Mouse (Mus musculus) liver, embryonic 15.5 days (tissue): ENCODE data around the gene Clstn2. TPM values are rescaled to one million over a fixed set of nuclear protein-coding genes. Genes with fewer than 3 reads are reported as not detected.

Experiments used
- ATAC-seq: fragments of 200-750 bp; cut with Nextera tagmentation; 2 replicates; pipeline ENCODE4 v1.8.0; 2017; ENCODE audit warnings: moderate number of reproducible peaks, mild to moderate bottlenecking, moderate library complexity; ENCODE audit not compliant: insufficient read depth
- H3K27ac ChIP-seq: fragments of 300-500 bp; sonication (generic); replicated peaks from 2 replicates; pipeline ENCODE4 v1.5.1; 2015; ENCODE audit warnings: mild to moderate bottlenecking, inconsistent platforms
- H3K27me3 ChIP-seq: fragments of 300-500 bp; sonication (generic); 2 replicates; pipeline ENCODE4 v1.6.1; 2015; ENCODE audit warnings: mild to moderate bottlenecking, inconsistent platforms
- H3K36me3 ChIP-seq: fragments of 300-500 bp; sonication (generic); replicated peaks from 2 replicates; pipeline ENCODE4 v1.6.1; 2015; ENCODE audit warnings: moderate library complexity, mild to moderate bottlenecking, inconsistent platforms
- H3K4me1 ChIP-seq: fragments of 300-500 bp; sonication (generic); replicated peaks from 2 replicates; pipeline ENCODE4 v1.6.1; 2015; ENCODE audit warnings: inconsistent platforms
- H3K4me2 ChIP-seq: fragments of 300-500 bp; sonication (generic); 2 replicates; pipeline ENCODE4 v1.6.1; 2015; ENCODE audit warnings: moderate library complexity, mild to moderate bottlenecking, inconsistent platforms
- H3K4me3 ChIP-seq: fragments of 300-500 bp; sonication (generic); replicated peaks from 2 replicates; pipeline ENCODE4 v1.5.1; 2015; ENCODE audit warnings: mild to moderate bottlenecking, inconsistent platforms
- H3K9ac ChIP-seq: fragments of 300-500 bp; sonication (generic); 2 replicates; pipeline ENCODE4 v1.6.1; 2015; ENCODE audit warnings: moderate library complexity, mild to moderate bottlenecking, inconsistent platforms
- H3K9me3 ChIP-seq: fragments of 300-500 bp; sonication (generic); replicated peaks from 2 replicates; pipeline ENCODE4 v1.6.1; 2016; ENCODE audit warnings: inconsistent platforms
- WGBS: fragments of 180-500 bp; shearing (Covaris S2); methylation state at CpG from one replicate; pipeline ENCODE4 v1.1.7; 2015; ENCODE audit warnings: mixed read lengths; ENCODE audit not compliant: insufficient replicate concordance; 5-methylcytosine and 5-hydroxymethylcytosine counted together
- polyA plus RNA-seq: library from polyadenylated mRNA; unstranded; fragments of >200 nt; fragmentation: Nextera tagmentation; extraction: Ambion mirVana; gene quantifications from 2 replicates; pipeline ENCODE4 v1.2.1, GENCODE M21; 2015

The Clstn2 gene
- polyA plus RNA-seq, 1 experiment from 2014 or later, result 0.06 TPM

DNA sequence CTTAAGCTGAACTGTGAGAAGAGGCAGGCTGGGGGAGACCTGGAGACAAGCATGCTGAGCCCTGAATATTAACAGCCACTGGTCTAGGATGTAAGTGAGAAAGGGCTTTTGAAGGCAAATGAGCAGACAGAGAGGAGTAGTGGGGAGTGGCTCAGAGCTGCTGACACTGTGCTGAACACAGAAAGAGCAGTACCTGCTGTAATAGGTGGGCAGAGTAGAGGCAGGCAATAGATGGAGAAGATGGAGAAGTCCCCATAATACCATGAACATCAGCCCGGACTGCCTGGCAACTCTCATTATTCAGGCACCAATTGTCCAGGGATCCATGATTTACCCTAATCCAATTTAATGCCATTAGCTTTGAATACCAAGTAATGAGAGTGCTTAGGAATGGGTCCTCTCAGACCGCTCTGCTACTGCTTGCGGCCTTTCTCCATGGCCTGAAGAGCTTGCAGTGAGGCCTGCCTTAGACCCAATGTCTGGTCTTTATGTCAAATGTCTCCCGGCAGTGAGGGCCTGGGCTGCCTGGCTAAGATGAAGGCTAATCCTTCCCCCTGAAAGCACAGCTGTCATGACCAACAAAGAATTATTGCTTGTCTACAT lies 329.0 kb downstream of the Clstn2 start:
- Histone ChIP-seq H3K9ac (no peak overlapping the region), H3K4me1 (no peaks in the 10 kb centered on the region), H3K27ac (no peak overlapping the region), H3K4me2 (no peak overlapping the region), H3K9me3 (no peaks in the 10 kb centered on the region), H3K27me3 (no peaks in the 10 kb centered on the region), H3K4me3 (no peak overlapping the region), H3K36me3 (no peaks in the 10 kb centered on the region)
- no peak for ATAC-seq
- WGBS, result 75% methylated on average over 4 of the region's 4 CpGs

DNA sequence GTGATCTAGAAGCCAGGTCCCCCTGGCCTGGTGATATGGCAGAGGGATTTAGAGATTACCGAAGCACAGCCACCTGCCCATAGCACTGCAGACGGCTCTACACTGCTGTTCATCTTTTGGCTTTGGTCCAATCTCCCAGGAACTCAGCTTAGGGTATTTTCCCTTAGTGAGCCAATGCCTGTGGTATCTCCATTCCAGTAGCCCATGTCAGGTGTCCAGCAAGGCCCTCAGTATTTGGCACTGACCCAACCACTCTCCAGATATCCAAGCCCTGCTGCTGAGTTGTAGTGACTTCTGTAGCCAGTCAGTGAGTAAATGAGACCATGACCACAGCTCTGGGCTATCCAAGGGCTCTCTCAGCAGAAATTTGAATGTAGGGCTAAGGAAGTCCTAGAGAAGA lies 330.0 kb downstream of the Clstn2 start:
- Histone ChIP-seq H3K27me3 (no peaks in the 10 kb centered on the region), H3K36me3 (no peaks in the 10 kb centered on the region), H3K4me1 (no peaks in the 10 kb centered on the region), H3K9me3 (no peaks in the 10 kb centered on the region), H3K9ac (no peak overlapping the region), H3K4me3 (no peak overlapping the region), H3K27ac (no peak overlapping the region), H3K4me2 (no peak overlapping the region)
- no peak for ATAC-seq
- WGBS, result 67% methylated on average over 2 of the region's 2 CpGs

DNA sequence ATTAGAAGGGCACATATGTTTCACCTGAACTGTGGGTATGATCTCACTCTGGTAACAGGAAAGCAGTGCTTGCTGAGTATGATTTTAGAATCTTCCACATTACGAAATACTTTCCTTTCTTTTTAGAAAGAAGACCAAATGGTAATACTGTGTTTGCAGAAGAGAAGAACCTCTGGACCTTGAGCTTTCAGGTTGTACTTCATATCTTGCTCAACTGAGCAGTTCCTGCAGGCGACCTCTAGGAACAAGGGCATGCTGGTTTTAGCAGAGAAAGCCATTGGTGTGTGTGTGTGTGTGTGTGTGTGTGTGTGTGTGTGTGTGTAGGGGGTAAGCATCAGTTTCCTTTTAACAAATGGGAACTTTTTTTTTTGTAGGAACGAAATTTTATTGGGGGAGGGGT lies 333.0 kb downstream of the Clstn2 start:
- Histone ChIP-seq H3K4me3 (no peak overlapping the region), H3K27ac (no peak overlapping the region), H3K9me3 (no peaks in the 10 kb centered on the region), H3K4me1 (no peaks in the 10 kb centered on the region), H3K27me3 (no peaks in the 10 kb centered on the region), H3K4me2 (no peak overlapping the region), H3K36me3 (no peaks in the 10 kb centered on the region), H3K9ac (no peak overlapping the region)
- WGBS, result 47% methylated on average over 3 of the region's 3 CpGs
- no peak; the same call in 1 of the 2 replicates for ATAC-seq

DNA sequence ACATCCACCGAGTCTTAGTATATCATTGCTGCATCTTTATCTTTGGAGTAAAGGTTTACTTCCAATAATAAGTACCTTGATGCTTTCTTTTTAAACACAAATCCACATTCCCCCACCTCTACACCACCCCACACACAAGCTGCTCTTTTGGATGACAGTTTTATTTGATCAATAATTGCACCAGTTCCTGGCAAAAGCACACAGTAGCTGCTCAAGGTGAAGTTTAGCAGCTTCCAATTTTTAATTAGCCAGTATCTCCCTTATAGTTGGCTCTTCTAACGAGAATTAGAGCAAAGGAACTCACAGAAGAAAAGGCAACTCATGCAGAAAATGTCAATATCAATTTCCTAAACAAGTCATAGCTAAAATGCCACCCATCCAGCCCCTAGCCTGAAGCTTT lies 334.0 kb downstream of the Clstn2 start:
- Histone ChIP-seq H3K27me3 (no peaks in the 10 kb centered on the region), H3K36me3 (no peaks in the 10 kb centered on the region), H3K9me3 (no peaks in the 10 kb centered on the region), H3K4me1 (no peaks in the 10 kb centered on the region), H3K9ac (no peak overlapping the region), H3K4me2 (no peak overlapping the region), H3K4me3 (no peak overlapping the region), H3K27ac (no peak overlapping the region)
- ATAC-seq, result no peak
- WGBS, result 52% methylated on average over 2 of the region's 2 CpGs

DNA sequence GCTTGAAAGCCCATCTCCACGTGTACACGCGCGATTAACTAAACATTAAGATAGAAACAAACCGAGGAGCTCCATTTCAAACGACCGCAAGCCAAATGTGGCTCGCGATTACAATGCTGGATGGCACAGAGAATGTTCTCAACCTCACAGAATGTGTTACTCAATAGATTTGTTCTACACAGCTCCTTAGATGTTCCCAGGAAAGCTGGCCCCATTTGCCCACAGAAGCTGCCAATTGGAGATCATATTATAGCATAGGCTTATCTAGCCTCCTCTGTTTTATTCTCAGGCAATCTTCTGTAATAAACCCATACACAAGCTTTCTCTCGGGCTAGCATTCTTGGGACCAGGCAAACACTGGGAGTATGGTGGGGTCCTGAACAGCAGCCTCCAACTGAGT lies 334.9 kb downstream of the Clstn2 start:
- Histone ChIP-seq H3K4me1 (no peaks in the 10 kb centered on the region), H3K27ac (no peak overlapping the region), H3K9ac (no peak overlapping the region), H3K4me3 (no peak overlapping the region), H3K36me3 (no peaks in the 10 kb centered on the region), H3K4me2 (no peak overlapping the region), H3K27me3 (no peaks in the 10 kb centered on the region), H3K9me3 (no peaks in the 10 kb centered on the region)
- WGBS, result 82% methylated on average over 10 of the region's 10 CpGs
- ATAC-seq, result no peak

DNA sequence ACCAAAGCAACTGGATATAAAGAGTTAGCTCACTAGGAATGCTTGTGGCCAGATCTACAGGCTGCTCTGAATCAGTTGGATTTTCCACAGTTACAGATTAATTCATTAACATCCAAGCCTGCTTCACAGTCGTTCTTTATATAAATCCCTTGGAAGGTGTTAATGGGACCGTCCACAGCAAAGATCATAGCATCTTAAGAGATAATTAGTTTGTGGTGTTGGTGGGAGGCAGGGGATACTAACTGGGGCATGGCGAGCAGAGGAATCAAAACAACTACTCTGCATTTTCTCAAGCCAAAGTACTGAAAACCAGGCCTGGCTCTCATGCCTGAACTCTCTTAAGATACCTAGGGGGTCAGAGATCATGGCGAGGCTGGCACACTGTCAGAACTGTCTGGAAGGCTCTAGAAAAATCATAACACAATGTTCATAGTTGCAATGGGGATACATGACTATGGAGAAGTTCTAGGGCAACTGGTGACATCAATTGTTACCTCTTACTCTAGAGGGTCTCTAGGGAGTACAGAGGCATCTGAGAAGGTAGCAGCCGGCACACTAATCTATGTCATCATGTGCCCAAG lies 336.2 kb downstream of the Clstn2 start:
- WGBS, result 59% methylated on average over 5 of the region's 5 CpGs
- H3K36me3 ChIP-seq, result no peaks in the 10 kb centered on the region
- H3K4me2 ChIP-seq, result no peak overlapping the region
- no peaks in the 10 kb centered on the region for H3K4me1 ChIP-seq
- no peak overlapping the region for H3K27ac ChIP-seq
- no peak overlapping the region for H3K4me3 ChIP-seq
- H3K9ac ChIP-seq, result no peak overlapping the region
- no peaks in the 10 kb centered on the region for H3K27me3 ChIP-seq
- no peaks in the 10 kb centered on the region for H3K9me3 ChIP-seq
- no peak for ATAC-seq

DNA sequence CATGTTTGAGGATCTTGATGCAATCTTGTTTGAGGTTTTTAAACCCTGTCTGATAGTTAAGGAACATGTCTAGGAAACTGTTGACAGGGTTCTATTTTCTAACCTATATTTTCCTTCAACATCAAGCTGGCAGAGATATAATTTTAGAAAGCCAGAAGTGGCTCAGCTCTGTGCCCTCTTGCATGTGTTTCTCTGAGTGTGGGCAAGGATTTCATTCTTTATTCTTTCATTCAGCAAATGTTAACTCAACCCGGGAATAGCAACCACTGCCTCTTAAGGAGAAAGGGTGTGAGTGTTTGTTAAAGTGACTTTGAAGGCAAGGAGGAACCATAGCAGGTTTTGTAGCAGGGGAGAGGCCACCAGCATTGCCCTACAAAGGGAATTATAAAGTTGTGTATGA lies 337.7 kb downstream of the Clstn2 start:
- Histone ChIP-seq H3K4me3 (no peak overlapping the region), H3K4me2 (no peak overlapping the region), H3K9me3 (no peaks in the 10 kb centered on the region), H3K9ac (no peak overlapping the region), H3K27me3 (no peaks in the 10 kb centered on the region), H3K36me3 (no peaks in the 10 kb centered on the region), H3K4me1 (no peaks in the 10 kb centered on the region), H3K27ac (no peak overlapping the region)
- WGBS, result 51% methylated on average over 1 of the region's 1 CpGs
- ATAC-seq, result no peak

DNA sequence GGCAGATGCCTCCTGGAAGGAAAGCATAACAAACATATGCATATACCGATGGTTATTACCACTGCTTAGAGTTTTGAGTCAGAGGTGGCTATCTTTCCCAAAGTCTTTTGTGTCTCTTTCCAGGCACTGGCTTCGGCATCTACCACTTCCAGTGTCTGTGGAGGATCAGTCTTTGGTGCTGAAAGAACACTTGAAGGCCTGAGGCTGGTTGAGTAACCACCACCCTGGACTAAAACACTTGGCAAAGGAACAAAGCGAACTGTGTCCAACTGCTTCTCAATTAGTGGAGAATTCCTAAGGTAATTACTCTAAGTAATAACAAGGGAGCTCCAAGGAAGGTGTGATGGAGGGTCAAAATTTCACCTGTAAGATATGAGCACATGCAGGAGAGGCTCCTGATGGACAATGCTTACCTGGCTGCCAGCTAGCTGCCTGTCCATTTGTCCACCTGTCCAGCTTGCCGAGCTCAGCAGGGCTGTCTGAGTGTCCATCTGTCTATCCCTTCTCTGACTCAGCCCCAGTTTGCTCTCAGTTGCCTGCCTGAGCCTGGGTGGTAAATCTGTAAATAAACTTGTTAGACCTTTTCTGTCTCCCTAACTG lies 346.1 kb downstream of the Clstn2 start:
- Histone ChIP-seq H3K9ac (no peak overlapping the region), H3K9me3 (no peaks in the 10 kb centered on the region), H3K4me2 (no peak overlapping the region), H3K36me3 (no peaks in the 10 kb centered on the region), H3K27me3 (no peaks in the 10 kb centered on the region), H3K27ac (no peak overlapping the region), H3K4me3 (no peak overlapping the region), H3K4me1 (no peaks in the 10 kb centered on the region)
- no peak for ATAC-seq
- WGBS, result 60% methylated on average over 4 of the region's 4 CpGs

DNA sequence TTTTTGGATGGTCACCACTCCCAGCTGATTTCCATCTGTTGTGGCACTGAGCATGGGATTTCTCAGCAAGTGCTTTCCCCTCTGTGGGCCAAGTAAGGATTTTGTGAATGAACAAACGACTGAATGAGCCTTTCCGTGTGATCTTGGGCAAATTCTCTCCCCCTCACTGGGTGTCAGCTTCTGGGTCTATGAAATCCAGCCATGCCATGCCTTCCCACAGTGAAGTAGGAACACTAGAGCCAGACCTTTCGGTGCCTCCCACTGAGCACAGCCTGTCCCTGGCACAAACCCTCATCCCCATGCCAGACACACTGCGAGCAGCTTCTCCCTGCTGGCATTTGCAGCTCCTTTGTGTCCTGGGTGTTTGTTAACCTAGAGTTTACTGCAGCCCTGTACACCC lies 347.3 kb downstream of the Clstn2 start:
- no peak for ATAC-seq
- no peaks in the 10 kb centered on the region for H3K9me3 ChIP-seq
- no peak overlapping the region for H3K4me3 ChIP-seq
- 55% methylated on average over 4 of the region's 4 CpGs for WGBS
- no peak overlapping the region for H3K27ac ChIP-seq
- H3K9ac ChIP-seq, result no peak overlapping the region
- H3K4me1 ChIP-seq, result no peaks in the 10 kb centered on the region
- no peak overlapping the region for H3K4me2 ChIP-seq
- no peaks in the 10 kb centered on the region for H3K36me3 ChIP-seq
- no peaks in the 10 kb centered on the region for H3K27me3 ChIP-seq

DNA sequence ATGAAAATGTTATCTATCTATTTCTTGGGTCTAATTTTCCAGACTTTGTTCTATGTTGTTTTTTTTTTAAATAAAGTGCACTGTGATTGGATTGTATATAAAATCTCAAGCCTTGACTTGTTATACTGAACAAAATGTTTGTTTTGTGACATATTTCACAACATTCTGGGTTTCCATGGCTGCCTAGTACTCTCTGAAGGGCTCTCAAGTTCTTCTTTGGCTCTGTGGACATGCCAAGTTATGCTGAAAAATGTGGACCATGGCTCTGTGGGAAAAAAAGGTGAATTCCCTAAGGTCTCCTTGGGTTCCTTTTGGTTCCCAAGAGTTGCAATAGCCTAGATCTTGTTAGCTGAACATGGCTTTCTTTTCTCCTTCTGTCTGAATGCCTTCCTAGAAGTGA lies 353.1 kb downstream of the Clstn2 start:
- Histone ChIP-seq H3K4me2 (no peak overlapping the region), H3K36me3 (no peaks in the 10 kb centered on the region), H3K27me3 (no peaks in the 10 kb centered on the region), H3K4me1 (no peaks in the 10 kb centered on the region), H3K27ac (no peak overlapping the region), H3K9ac (no peak overlapping the region), H3K9me3 (no peaks in the 10 kb centered on the region), H3K4me3 (no peak overlapping the region)
- ATAC-seq, result no peak

DNA sequence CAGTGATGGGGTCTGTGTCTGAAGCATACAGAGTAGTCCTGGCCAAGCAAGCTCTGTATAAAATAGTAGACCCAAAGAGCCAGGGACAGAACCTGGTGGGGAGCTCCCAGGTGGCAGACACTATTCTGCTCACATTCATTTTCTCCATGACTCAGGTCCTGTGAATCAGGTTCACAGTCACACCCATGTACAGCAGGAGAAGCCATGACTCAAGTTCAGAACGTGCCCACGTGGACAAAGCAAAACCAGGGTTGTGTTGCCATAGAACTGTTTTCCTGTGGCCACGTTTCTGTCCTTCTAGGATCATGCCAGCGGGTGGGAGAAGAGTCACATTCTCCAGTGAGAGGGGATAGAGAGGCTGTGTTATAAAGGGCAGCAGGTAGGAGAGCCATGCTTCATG lies 353.9 kb downstream of the Clstn2 start:
- H3K4me2 ChIP-seq, result no peak overlapping the region

DNA sequence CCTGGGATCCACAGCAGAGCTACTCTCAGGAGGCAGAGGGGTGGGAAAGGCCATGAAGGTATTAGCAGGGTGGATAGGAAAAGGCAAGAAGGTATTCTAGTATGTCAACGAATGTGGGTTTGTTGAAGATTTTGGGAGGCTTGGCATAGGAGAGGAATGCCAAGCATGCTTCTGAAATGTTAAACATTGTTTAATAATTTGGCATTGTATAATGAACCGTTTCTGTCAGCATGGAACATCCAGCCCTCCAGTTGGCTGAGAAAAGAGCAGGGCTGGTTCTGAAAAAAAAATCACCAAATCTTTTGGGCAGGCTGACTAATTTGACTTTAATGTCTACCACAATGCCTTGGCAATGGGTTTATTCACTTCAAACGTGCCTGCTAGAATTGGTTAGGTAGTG lies 355.9 kb downstream of the Clstn2 start:
- no peak overlapping the region for H3K4me3 ChIP-seq
- no peaks in the 10 kb centered on the region for H3K36me3 ChIP-seq
- ATAC-seq, result no peak
- H3K4me2 ChIP-seq, result no peak overlapping the region
- H3K9me3 ChIP-seq, result no peaks in the 10 kb centered on the region
- H3K27ac ChIP-seq, result no peak overlapping the region
- no peaks in the 10 kb centered on the region for H3K27me3 ChIP-seq
- 40% methylated on average over 3 of the region's 3 CpGs for WGBS
- H3K4me1 ChIP-seq, result no peaks in the 10 kb centered on the region
- no peak overlapping the region for H3K9ac ChIP-seq

More for the DNA sequence above, 353.9 kb downstream of the Clstn2 start:
- no peaks in the 10 kb centered on the region for H3K36me3 ChIP-seq
- H3K9me3 ChIP-seq, result no peaks in the 10 kb centered on the region
- WGBS, result 53% methylated on average over 4 of the region's 4 CpGs
- no peak overlapping the region for H3K27ac ChIP-seq
- ATAC-seq, result no peak
- H3K9ac ChIP-seq, result no peak overlapping the region
- H3K4me3 ChIP-seq, result no peak overlapping the region
- no peaks in the 10 kb centered on the region for H3K4me1 ChIP-seq
- no peaks in the 10 kb centered on the region for H3K27me3 ChIP-seq
